Mouse (Mus musculus) adrenal gland (tissue): Measurements from ENCODE around the gene Smad5.

Source experiments
- intact Hi-C: fragments of 180-260 bp; cut with DNase I; formaldehyde crosslinking; loops from one replicate; pipeline ENCODE4 v1.15.1; 2025

The Smad5 gene

GRCm38 (mm10) chr13:56700981-56701380 is 1.8 kb upstream of the Smad5 start:
- intact Hi-C loops = loop anchor here (5.0 kb wide), 1 partner anchor 36 kb away; no protein-coding TSS in a partner anchor

GRCm38 (mm10) chr13:56701924-56702323 is 886 bp upstream of the Smad5 start:
- intact Hi-C loops = loop anchor here (5.0 kb wide), 1 partner anchor 35 kb away; no protein-coding TSS in a partner anchor

- intact Hi-C loops = loop anchor here (5.0 kb wide), 1 partner anchor 34 kb away; no protein-coding TSS in a partner anchor
Observed at GRCm38 (mm10) chr13:56703222-56703870, 536 bp downstream of the Smad5 start.

GRCm38 (mm10) chr13:56703871-56704321 is 1.1 kb downstream of the Smad5 start:
- intact Hi-C loops = loop anchor here (5.0 kb wide), 1 partner anchor 33 kb away; no protein-coding TSS in a partner anchor

GRCm38 (mm10) chr13:56704596-56704995 is 1.8 kb downstream of the Smad5 start:
- intact Hi-C loops = loop anchor here (5.0 kb wide), 1 partner anchor 33 kb away; no protein-coding TSS in a partner anchor

- intact Hi-C loops = no loop called here
Observed at GRCm38 (mm10) chr13:56707111-56707510, 4.3 kb downstream of the Smad5 start.

- intact Hi-C loops = no loop called here
Observed at GRCm38 (mm10) chr13:56707606-56708005, 4.8 kb downstream of the Smad5 start.

GRCm38 (mm10) chr13:56710620-56711019 is 7.8 kb downstream of the Smad5 start:
- intact Hi-C loops = no loop called here

- intact Hi-C loops = no loop called here
Observed at GRCm38 (mm10) chr13:56712221-56712620, 9.4 kb downstream of the Smad5 start.

- intact Hi-C loops = no loop called here
Observed at GRCm38 (mm10) chr13:56726551-56726950, 23.7 kb downstream of the Smad5 start.

- intact Hi-C loops = no loop called here
Observed at GRCm38 (mm10) chr13:56729046-56729445, 26.2 kb downstream of the Smad5 start.

GRCm38 (mm10) chr13:56734617-56735016 is 31.8 kb downstream of the Smad5 start:
- intact Hi-C loops = loop anchor here (2.0 to 5.0 kb wide), 4 partner anchors 32 to 177 kb away; partner anchors contain the start of gene Smad5

- intact Hi-C loops = loop anchor here (2.0 to 5.0 kb wide), 3 partner anchors 33 to 178 kb away; partner anchors contain the start of gene Smad5
Observed at GRCm38 (mm10) chr13:56735212-56735875, 32.5 kb downstream of the Smad5 start.

GRCm38 (mm10) chr13:56739556-56739955 is 36.7 kb downstream of the Smad5 start:
- intact Hi-C loops = loop anchor here (5.0 kb wide), 2 partner anchors 37 to 182 kb away; partner anchors contain the start of gene Smad5

- intact Hi-C loops = no loop called here
Observed at GRCm38 (mm10) chr13:56740496-56740895, 37.7 kb downstream of the Smad5 start.

GRCm38 (mm10) chr13:56741691-56742090 is 38.9 kb downstream of the Smad5 start:
- intact Hi-C loops = no loop called here

- intact Hi-C loops = no loop called here
Observed at GRCm38 (mm10) chr13:56742325-56742901, 39.6 kb downstream of the Smad5 start.

- intact Hi-C loops = no loop called here
Observed at GRCm38 (mm10) chr13:56746739-56747532, 44.1 kb downstream of the Smad5 start.

- intact Hi-C loops = no loop called here
Observed at GRCm38 (mm10) chr13:56747554-56747953, 44.7 kb downstream of the Smad5 start.

- intact Hi-C loops = no loop called here
Observed at GRCm38 (mm10) chr13:56749377-56749776, 46.6 kb downstream of the Smad5 start.

GRCm38 (mm10) chr13:56751774-56752173 is 49.0 kb downstream of the Smad5 start:
- intact Hi-C loops = loop anchor here (5.0 kb wide), 1 partner anchor 189 kb away; no protein-coding TSS in a partner anchor
